Mouse (Mus musculus): ENCODE data around the gene Cdc16.

Gene Cdc16

DNA sequence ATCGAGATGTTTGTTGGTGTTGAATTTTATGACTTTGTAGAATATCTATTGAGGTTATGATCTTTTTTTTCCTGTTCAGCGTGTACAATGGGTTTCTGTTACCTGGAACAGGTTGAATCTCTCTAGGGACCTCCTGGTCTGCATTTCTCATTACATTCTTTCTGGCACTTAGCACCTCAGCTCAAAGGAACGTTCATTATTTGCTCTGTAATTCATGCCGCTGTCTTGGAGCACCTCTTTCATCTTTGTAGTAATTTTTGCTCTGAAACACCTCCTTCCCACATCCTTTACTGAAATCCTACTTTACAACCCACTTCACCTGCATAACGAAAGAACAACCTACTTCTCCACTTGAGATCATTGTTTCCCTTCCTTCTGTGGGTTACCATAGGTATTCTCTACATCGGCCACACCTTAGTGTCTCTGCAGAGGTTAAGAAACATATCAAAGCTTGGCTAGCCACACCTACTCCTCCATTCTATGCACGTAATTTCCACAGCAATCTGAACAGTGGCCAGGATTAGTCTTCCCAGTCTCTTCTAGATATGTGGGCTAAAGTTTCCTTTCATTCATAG is 71.2 kb downstream of the Cdc16 start:
- DNase-seq, result no peak
